Mouse (Mus musculus) brown adipose tissue, adult 24 weeks (tissue): ENCODE results near the gene Ripk4. TPM values are rescaled to one million over a fixed set of nuclear protein-coding genes. Genes with fewer than 3 reads are reported as not detected.

Experiments
- H3K27ac ChIP-seq: fragments of 200-500 bp; replicated peaks from 2 replicates; pipeline ENCODE4 v1.5.1; 2012; ENCODE audit warnings: low read depth, mild to moderate bottlenecking, low read length
- H3K4me1 ChIP-seq: fragments of 200-500 bp; 2 replicates; pipeline ENCODE4 v1.6.1; 2012; ENCODE audit warnings: low read length, mixed read lengths; ENCODE audit not compliant: control insufficient read depth, insufficient read depth, insufficient read length
- H3K4me3 ChIP-seq: fragments of 200-500 bp; 2 replicates; pipeline ENCODE4 v1.5.1; 2012; ENCODE audit warnings: low read depth, mild to moderate bottlenecking, low read length, moderate library complexity; ENCODE audit not compliant: insufficient read depth
- polyA plus RNA-seq: library from polyadenylated mRNA; stranded (reverse); fragments of >200 nt; gene quantifications from 2 replicates; pipeline ENCODE4 v1.2.4, GENCODE M21; 2012; ENCODE audit not compliant: missing spikeins, insufficient read depth, insufficient read length

The Ripk4 gene
- polyA plus RNA-seq = 1.1 and 1.5 TPM in 2 replicates

DNA sequence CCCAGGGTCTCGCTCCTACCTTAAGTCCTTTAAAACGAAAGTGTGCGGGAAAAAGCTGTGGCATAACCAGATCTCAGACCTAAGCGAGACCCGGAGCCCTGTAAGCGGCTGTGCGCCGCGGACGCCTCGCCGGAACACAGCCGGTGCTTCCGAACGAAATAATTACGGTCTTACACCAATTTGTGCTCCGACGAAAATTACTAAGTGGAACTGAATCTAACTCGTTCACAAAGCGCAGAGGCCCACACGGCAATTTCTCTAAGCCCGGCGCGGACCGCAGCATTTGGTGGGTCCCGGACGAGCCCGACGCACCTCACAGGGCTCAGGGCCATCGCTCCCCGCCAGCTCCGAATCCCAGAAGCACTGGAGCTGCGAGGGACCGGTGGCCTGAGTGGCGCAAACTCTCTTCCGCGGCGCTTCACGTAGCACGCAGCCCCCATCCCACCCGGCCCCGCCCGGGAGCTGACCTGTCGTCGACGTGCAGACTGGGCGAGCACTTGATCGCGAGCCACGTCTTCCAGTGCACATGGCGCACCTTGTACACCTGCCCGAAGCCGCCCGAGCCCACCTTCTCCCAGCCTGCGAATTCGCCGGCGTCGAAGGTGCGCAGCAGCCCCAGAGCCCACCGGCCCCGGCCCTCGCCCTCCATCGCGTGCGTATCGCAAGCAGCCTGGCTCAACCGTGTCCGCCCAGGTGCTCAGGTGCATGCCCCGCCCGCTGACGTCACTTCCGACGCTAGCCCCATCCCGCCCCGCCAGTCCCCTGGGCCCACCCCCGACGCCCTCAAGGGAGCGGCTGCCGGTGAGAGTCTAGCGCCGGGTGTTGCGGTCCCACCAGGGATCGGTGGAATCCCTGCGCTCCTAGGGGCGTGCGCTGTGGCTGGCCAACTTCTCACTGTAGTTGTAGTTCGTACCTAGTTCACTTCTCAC lies at the start of gene Ripk4:
Gene Ripk4 (minus strand): TSS at position 727 of the 929 bp plus-strand sequence.
- H3K27ac ChIP-seq = no peak within 1 kb of the TSS
- H3K4me3 ChIP-seq = peak within 1 kb of the TSS; percentile 59
- no peaks in the 10 kb centered on the region; the same call in 1 of the 2 replicates for H3K4me1 ChIP-seq

DNA sequence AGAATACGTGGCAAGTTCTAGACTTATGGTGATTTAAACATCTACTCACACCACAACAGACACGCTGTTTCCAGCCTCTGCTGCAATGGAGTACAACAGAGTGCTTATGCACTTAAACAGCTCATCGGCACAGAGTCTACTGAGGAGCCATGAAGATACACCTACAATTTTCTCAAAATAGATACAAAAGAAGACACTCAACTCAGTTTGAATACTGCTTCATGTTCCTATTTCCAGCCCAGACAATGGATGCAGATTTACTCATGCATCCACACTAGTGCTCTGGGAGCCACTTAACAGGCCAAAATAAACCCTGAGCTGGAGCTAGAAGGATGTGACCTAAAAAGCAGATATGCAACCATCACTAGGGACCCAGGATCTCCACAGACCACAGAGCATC lies 45.3 kb upstream of the Ripk4 start:
- Histone ChIP-seq H3K4me3 (no peak overlapping the region), H3K27ac (no peak overlapping the region), H3K4me1 (no peaks in the 10 kb centered on the region)

DNA sequence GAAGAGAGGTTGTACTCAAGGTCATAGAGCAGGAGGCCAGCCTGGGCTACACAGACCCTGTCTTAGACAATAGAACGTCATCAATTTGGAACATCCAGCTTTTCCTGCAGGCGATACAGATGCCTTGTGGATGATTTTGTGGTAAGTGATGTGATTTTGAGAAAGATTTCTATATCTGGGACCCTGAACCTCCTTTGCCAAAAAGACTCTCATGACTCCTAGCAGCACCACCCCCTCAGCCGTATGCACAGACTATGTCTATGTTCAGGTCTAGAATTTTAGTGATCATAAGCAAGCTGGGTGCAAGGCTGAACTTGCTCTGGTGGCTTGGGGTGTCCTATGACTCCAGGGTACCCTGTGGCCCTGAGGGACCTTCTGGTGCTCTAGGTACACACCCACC lies 42.1 kb upstream of the Ripk4 start:
- no peaks in the 10 kb centered on the region for H3K4me1 ChIP-seq
- H3K4me3 ChIP-seq = no peak overlapping the region
- H3K27ac ChIP-seq = no peak overlapping the region

DNA sequence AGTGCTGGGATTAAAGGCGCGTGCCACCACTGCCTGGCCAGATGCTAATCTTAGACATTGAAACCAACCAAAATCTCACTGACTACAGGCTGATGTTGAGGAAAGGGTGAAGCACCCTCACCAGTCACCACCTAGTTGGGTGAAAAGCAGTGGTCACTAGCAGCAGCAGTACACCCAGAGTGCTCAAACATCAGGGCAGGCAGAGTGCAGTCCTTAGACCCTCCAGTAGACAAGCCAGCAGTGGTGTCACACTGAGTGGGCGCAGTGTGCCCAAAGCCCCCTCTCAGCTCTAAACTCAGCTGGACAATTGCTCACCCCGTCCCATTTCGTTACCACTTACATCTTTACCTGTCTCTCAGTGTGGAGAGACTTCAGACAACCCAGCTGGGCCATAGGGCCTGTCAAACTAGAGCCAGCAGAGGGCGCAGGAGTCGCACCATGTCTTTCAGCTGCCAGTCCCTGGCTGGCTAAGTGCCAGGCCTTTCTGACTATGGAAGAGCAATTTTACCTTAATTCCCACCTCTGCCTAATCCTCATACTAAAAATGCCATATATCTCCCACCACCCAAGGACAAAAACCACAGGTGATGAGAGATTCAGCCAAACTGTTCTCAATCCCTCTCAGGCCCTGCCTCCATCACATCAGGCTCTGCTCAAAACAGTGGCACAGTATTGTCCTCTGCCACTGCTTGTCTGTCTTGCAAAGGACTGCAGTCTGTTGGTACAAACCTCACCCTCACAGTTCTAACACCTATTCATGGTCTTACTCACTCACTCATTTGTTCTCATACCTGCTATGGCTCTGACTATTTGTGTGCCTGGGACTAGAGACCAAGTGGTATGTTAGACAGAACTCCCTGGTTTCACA lies 41.3 kb upstream of the Ripk4 start:
- H3K4me1 ChIP-seq = no peaks in the 10 kb centered on the region
- no peak overlapping the region for H3K27ac ChIP-seq
- no peak overlapping the region for H3K4me3 ChIP-seq

DNA sequence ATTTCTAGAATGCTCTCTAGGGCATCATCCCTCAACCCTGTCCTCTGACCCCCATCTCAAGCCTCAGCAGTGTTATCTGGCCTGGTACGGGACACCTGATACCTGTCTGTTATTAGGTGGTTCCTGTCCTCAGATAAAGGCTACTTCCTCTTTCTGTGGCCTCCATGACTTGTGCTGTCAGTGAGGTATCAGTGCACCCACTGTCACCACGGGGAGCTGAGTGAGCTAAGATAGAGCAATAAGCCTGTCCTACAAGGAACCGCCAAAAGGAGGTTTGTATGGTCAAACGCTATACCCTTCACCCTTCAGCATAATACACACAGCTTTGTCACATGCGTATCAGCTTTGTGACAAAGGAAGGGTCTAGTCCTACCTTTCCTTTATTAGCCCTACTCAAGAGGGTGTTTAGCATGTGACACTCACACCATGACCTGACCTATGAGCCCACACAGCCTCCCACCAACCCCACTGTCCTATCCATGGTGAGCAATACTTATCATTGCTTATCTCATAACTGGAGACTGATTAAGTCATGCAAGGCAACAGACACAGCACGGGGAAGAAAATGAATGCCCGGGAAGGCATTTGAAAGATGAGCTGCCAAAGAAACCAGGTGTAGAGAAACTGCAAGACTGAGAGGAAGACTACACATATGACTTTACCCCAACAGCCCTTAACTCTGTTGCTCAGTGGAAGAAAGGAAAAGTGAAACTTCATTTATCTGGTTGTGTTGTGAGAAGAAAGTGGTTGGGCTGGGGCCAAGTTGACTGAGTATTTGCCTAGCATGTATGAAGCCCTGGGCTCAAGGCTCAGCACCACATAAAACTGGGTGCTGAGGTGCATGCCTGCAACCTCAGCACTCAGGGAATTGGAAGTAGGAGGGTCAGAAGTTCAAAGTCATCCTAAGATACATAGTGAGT lies 34.6 kb upstream of the Ripk4 start:
- no peak overlapping the region for H3K4me3 ChIP-seq
- H3K27ac ChIP-seq = no peak overlapping the region
- no peaks in the 10 kb centered on the region for H3K4me1 ChIP-seq

DNA sequence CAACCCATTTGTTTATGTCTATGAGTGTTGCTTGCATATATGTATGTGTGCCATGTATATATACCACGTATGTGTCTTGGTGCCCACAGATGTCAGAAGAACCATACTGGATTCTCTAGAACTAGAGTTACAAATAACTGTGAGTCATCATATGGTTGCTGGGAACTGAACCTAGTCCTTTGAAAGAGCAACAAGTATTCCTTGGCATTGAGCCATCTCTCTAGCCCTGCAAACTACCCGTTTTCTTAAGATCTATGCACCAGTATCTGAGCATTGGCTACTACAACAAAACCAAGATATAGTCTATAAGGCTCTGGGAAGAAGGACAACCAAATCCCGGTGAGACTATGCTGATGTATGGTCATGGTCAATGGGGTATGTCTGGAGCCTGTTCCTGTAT lies 33.6 kb upstream of the Ripk4 start:
- no peaks in the 10 kb centered on the region for H3K4me1 ChIP-seq
- H3K27ac ChIP-seq = no peak overlapping the region
- H3K4me3 ChIP-seq = no peak overlapping the region

DNA sequence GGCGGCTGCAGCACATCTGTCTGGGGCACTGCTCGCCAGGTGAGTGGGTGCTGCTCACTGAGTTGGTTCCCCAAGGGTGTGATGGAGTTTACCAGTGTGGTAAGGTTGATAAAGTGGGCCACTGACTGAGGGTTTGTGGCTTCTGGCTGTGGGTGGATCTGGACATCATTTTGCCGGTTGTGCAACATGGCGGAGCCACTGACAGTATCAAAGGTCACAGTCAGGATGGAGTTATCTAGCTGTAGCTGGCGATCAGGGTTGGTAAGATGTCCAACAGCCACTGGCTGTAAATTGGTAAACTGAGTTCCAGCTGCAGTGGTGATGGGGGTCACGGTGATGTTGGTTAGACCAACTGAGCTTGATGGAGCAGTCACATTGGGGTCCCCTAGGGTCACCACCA lies 30.7 kb upstream of the Ripk4 start:
- no peak overlapping the region for H3K27ac ChIP-seq
- H3K4me3 ChIP-seq = no peak overlapping the region

DNA sequence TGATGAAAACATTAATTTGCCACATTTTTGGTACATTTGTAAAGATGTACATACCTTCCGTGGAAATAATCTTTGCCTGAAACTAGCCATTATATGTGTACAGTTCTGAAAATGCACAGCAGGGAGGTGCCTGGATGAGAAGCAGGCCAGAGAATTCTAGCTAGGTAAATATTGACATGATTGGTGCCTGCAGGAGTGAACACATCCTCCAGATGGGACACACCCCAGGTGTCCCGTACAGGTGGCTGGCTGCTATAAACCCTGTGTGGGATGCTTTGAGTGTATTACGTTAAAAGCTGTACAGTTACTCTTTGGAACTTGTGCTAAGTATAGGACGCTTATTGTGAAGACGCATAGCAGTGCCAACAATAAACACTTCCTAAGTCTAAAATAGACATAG lies 19.5 kb upstream of the Ripk4 start:
- no peak overlapping the region for H3K27ac ChIP-seq
- H3K4me3 ChIP-seq = no peak overlapping the region
- H3K4me1 ChIP-seq = no peaks in the 10 kb centered on the region

More for the DNA sequence above, 30.7 kb upstream of the Ripk4 start:
- no peaks in the 10 kb centered on the region for H3K4me1 ChIP-seq

DNA sequence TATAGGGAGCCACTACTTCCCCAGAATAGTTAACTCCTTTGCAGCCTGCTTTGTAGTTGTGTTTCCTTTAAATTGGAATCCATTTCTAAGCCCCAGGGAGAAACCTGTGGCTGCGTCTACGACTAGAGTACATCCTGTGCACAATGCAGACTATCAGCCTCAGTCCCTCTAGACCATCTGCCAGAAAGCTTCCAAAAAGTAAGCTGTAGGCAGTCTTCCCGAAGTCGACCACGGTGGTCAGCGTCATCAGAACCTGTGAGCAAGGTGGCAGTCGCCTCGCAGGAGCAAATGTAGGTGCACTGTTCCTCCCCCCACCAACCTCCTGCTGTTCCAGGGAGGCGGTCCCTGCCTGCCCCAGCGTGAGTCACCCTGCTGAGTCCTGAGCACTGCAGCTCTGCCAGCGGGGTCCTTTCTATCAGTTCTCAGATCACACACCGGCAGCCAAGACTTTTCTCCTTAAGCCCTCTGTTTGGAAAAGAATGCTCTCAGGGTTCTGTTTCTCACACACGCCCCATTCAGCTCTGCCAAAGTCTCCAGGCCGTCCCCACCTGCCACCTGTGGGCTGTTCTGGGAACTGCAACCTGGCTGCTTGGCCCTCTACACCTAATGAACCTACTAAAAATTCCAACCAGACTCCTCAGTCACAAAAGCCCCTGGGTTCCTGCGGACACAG lies 14.9 kb upstream of the Ripk4 start:
- no peaks in the 10 kb centered on the region for H3K4me1 ChIP-seq
- H3K27ac ChIP-seq = no peak overlapping the region
- no peak overlapping the region for H3K4me3 ChIP-seq

DNA sequence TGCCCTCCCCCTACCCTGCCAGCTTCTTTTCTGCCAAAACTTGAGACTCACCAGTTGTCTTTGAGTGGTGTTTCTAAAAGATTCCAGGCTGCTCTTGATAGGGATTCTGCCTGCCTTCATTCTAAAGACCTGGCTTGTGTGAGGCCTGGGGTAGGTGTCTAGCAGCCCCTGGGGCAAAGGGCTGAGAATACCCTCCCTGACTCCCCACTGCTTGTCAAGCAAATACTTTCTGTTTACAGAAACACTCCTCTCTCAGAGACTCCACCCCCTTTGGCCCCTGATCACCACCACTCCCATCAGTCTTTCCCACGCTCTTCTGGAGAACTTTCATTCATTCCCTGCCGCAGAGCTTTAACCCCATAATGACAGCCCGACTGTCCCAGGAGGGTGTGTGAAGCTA lies 2.9 kb upstream of the Ripk4 start:
- Histone ChIP-seq H3K4me1 (no peaks in the 10 kb centered on the region; the same call in 1 of the 2 replicates), H3K27ac (no peak overlapping the region), H3K4me3 (no peak overlapping the region)

DNA sequence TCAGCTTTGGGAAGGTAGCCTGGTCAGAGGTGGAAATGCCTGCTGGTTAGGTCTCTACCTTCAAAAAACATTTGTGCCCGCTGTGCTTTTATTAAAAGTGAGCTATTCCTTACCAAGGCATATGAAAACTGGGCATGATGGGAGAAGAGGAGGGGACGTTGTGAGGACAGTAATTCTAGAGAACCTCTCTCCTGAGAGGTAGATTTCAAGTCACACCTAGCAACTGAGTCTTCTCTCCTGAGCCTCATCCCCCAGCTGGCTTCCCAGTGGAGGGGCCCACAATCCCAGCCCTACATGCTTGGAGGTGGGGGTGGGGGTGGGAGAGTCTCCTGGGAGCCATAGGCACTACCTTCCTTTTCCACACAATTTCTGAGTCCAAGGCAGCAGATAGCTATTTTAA lies 1.0 kb upstream of the Ripk4 start:
- Histone ChIP-seq H3K4me3 (no peak overlapping the region), H3K27ac (no peak overlapping the region), H3K4me1 (no peaks in the 10 kb centered on the region; the same call in 1 of the 2 replicates)

DNA sequence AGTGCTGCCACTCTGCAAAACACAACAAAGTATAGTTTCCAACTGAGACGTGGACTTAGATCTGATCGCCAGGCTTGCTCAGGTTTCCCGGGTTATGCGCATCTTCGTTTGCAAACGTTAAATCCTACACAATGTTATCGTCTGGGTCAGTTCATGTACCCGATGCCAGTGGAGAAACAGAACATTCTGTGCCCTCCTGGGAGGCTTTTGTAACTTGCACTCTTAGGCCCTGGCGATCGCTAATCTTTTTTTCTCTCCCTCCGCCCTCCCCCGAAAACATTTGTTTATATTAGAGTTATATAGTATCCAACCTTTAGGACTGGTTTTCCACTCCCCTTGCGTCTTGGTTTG lies 378 bp upstream of the Ripk4 start:
- H3K27ac ChIP-seq = no peak overlapping the region
- peak overlapping the region; percentile 59 for H3K4me3 ChIP-seq
- no peaks in the 10 kb centered on the region; the same call in 1 of the 2 replicates for H3K4me1 ChIP-seq

DNA sequence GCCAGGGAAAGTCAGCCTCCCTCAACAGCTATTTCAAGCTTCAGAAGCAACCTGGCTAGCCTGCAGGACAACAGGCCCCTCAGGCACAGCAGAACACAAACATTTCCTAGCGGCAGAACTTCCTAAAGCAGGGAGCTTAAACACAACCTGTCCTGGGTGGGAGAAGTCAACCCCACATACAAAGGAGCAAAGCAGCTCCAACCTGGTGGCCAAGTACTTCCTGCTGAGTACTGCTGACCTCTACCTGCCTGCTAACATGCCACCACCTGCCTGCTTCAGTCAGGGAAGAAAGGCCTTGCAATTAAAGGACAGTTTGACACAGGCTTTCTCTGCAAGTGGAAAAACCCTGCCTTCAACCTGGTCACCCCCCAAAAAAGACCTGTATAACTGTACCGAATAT lies 1.8 kb downstream of the Ripk4 start:
- no peaks in the 10 kb centered on the region; the same call in 1 of the 2 replicates for H3K4me1 ChIP-seq
- no peak overlapping the region for H3K27ac ChIP-seq
- no peak overlapping the region for H3K4me3 ChIP-seq

DNA sequence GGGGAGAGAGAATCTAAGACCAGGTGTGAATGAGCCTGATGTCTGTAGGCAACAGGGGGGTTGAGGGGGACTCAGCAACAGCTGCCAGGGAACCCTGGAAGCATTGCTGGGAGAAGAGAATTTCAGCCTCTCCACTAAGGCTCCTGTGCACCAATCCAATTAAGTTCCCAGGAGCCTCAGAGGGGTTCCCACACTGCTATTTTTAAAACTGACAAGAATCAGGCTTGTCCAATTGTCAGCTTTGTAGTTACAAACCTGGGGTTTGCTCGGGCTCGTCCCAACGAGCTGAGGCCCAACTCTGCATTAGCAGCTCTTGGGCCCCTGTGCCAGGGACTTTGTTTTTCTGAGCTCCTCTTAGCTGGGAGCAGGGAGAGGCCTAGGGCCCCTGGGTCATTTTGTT lies 3.9 kb downstream of the Ripk4 start:
- H3K4me3 ChIP-seq = no peak overlapping the region
- no peak overlapping the region for H3K27ac ChIP-seq
- no peaks in the 10 kb centered on the region; the same call in 1 of the 2 replicates for H3K4me1 ChIP-seq
